Mouse (Mus musculus): Measurements from ENCODE around the gene Mgat2. TPM values are rescaled to one million over a fixed set of nuclear protein-coding genes. Genes with fewer than 3 reads are reported as not detected.

Mgat2 gene
- polyA plus RNA-seq, 1 experiment from 2014 or later: 29.6 TPM

- H3K9me3 ChIP-seq: no peaks in the 10 kb centered on the region
- no peaks in the 10 kb centered on the region for H3K36me3 ChIP-seq (replicated peaks)
- no peak overlapping the region for H3K4me3 ChIP-seq
- peaks cover 3% of the 10 kb centered on the region; the same call in 1 of the 2 replicates for H3K4me1 ChIP-seq
- no peaks in the 10 kb centered on the region for H3K27me3 ChIP-seq (replicated peaks; ENCODE audit: low read depth, poor library complexity, severe bottlenecking)
- H3K27ac ChIP-seq (replicated peaks): no peak overlapping the region
- no peak for DNase-seq (ENCODE audit: low spot score)
- 90% methylated on average over 6 of the region's 6 CpGs for WGBS
These were observed 51.8 kb downstream of the Mgat2 start for GRCm38 (mm10) chr12:69235782-69236181.

Small RNA genes lying within 50 kb of the gene (microRNA-seq; reads per million reads assigned to microRNA genes)
- not detected for gene Gm47287
- gene Gm47295: 0.91 reads per million

Other genes with a start within 250 kb of the Mgat2 start
- gene Rps29, start 25.0 kb upstream of the Mgat2 start, polyA plus RNA-seq (2016; fragmentation: Nextera tagmentation; extraction: Ambion mirVana): 1,397 and 1,430 TPM in 2 replicates
- 29.4 and 31.2 TPM in 2 replicates for gene Lrr1, start 15.3 kb upstream of the Mgat2 start, polyA plus RNA-seq (2016; fragmentation: Nextera tagmentation; extraction: Ambion mirVana)
- gene Rpl36al, start 74 bp upstream of the Mgat2 start, polyA plus RNA-seq (2016; fragmentation: Nextera tagmentation; extraction: Ambion mirVana): 553 and 593 TPM in 2 replicates
- gene Gm49383, start 12.9 kb downstream of the Mgat2 start, polyA plus RNA-seq (2016; fragmentation: Nextera tagmentation; extraction: Ambion mirVana): 57.7 and 57.9 TPM in 2 replicates
- 15.4 and 17.0 TPM in 2 replicates for gene Dnaaf2, start 14.3 kb downstream of the Mgat2 start, polyA plus RNA-seq (2016; fragmentation: Nextera tagmentation; extraction: Ambion mirVana)
- 48.2 and 49.0 TPM in 2 replicates for gene Gm49384, start 20.1 kb downstream of the Mgat2 start, polyA plus RNA-seq (2016; fragmentation: Nextera tagmentation; extraction: Ambion mirVana)
- 28.8 and 32.0 TPM in 2 replicates for gene Pole2, start 44.0 kb downstream of the Mgat2 start, polyA plus RNA-seq (2016; fragmentation: Nextera tagmentation; extraction: Ambion mirVana)
- 1.8 and 4.0 TPM in 2 replicates for gene Klhdc1, start 57.0 kb downstream of the Mgat2 start, polyA plus RNA-seq (2016; fragmentation: Nextera tagmentation; extraction: Ambion mirVana)
- gene Klhdc2, start 112.5 kb downstream of the Mgat2 start, polyA plus RNA-seq (2016; fragmentation: Nextera tagmentation; extraction: Ambion mirVana): 205 and 213 TPM in 2 replicates
- gene Nemf, start 173.0 kb downstream of the Mgat2 start, polyA plus RNA-seq (2016; fragmentation: Nextera tagmentation; extraction: Ambion mirVana): 95.0 and 98.7 TPM in 2 replicates
- gene Arf6, start 188.0 kb downstream of the Mgat2 start, polyA plus RNA-seq (2016; fragmentation: Nextera tagmentation; extraction: Ambion mirVana): 37.4 and 38.7 TPM in 2 replicates
- gene Gm9887, start 188.3 kb downstream of the Mgat2 start, polyA plus RNA-seq (2016; fragmentation: Nextera tagmentation; extraction: Ambion mirVana): 0.90 and 1.5 TPM in 2 replicates